Mouse (Mus musculus) urinary bladder, postnatal 14 days (tissue): ENCODE results near the gene Prph2.

Experiments used
- DNase-seq: peaks from one replicate; pipeline ENCODE4 v3.0.0; 2021; ENCODE audit warnings: low spot score

Gene Prph2

GRCm38 (mm10) chr17:46890843-46891594 is 19.2 kb upstream of the Prph2 start:
- DNase-seq = peak; percentile 53

DNA sequence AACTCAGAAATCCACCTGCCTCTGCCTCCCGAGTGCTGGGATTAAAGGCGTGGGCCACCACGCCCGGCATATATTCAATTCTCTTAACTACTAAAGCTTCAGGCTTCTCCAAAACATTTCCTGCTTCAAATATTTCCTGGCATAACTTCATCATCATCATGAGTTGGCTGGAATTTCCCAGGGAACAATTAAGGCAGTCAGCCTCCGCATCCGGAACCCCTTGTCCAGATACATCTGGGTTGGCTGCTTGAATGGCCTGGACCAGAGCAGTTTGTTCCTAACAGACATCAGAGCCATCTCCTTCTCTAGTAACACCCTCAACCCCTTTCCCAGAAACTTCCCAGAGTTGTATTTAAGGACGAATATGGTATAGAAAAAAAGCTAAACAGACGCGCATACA is 14.8 kb upstream of the Prph2 start:
- DNase-seq = no peak

DNA sequence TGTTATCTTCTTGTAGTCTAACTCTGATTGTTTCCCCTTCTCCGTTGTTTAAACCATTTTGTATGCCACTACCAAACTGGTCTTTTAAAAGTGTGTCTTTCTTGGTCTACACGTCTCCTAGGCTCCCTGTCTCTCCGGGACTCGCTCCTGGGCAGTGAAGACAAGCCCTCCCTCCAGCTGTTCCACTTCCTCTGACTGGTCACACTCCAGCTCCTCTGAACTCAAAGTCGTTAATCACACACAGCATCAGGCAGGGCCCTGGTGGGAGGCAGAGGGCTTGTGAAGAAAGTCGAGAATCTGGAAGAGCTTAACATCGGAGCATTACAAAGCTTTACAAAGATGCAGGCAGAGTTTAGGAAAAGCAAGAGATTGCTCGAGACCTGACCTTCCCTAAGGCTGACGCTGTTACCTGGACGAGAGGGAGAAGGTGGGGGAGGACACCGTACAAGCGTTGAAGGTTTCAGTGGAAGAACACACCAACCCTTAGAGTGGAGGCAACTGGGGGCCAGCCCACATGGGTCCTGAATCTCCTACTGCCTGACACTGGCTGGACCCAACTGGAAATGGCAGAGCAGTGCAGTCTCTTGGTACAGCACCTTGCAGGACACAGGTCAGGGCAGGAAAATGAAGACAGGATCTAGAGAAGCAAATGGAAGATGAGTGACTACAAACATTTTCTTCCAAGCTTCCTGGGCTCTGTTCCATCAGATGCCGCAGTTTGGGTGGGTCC is 12.9 kb upstream of the Prph2 start:
- peak; percentile 64 for DNase-seq

DNA sequence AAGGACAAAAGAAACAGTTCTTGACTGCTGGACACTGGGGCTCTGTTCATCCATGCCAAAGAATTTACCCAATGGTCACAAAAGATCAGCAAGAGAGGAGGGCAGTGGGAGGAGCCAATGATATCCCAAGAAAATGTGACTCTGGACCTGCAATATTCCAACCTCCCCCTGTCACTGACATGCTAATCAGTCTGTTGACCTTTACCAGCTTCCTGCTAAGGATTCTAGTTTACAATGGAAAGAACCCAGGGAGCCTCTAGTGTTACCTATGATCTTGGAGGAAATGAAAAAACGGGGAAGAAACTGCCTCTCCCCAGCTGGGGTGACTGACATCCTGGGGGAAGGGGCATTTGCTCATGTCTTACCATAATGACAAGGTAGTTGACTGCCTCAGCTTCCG is 9.3 kb upstream of the Prph2 start:
- DNase-seq = no peak

GRCm38 (mm10) chr17:46903876-46904490 is 6.3 kb upstream of the Prph2 start:
- peak; percentile 83 for DNase-seq

GRCm38 (mm10) chr17:46912331-46912730 is 2.1 kb downstream of the Prph2 start:
- DNase-seq = no peak

DNA sequence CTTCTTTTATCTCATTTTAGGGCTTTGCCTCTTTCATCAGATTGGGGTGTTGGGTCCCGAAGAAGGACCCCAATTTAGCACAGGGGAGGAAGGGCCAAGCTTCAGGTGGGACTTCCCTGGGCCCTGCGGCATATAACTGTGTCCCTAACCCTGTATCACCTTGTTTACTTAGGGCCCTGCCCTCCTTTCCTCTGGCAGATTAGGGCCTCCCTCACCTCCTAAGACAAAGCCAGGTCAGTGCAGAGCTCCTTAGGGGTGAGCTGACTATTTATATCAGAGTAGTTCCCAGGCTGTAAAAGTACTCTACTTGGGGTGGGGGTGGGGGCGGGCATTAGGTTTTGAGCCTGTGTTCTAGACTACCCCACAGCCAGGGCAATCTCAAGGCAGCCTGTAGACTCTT is 4.9 kb downstream of the Prph2 start:
- no peak for DNase-seq

DNA sequence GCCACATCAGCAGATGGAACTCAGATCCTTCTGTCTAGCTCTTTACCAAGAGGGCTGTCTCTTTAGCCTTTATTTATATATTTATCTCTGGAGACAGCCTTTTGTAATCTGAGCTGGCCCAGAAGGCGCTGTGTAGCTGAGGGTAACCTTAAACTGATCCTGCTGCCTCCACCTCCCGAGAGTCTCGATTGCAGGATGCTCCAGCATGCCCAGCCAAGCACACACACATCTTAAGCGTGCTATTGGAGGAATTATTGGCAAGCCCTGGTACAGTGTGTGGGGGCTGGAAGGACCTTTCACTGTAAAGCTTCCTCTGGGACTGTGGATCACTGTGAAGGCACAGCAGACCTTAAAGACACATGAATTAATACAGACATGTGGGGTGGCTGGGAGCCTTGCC is 8.7 kb downstream of the Prph2 start:
- no peak for DNase-seq

DNA sequence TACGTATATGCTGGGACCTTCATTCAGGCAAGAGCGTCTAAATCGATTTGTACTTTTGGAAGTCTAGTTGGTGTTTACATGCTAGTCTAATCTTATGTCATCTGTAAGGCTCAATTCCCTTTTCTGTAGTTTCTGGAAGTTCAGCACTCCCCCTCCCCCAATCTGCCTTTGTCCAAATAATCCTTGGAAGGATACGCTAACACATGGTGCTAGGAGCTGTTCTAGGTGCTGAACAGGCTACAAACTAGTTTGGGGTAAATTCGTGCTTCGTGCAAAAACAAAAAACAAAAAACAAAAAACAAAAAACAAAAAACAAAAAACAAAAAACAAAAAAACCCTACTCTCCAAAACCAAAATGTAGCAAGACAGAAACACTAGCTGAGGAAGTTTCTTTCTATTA is 10.6 kb downstream of the Prph2 start:
- no peak for DNase-seq

DNA sequence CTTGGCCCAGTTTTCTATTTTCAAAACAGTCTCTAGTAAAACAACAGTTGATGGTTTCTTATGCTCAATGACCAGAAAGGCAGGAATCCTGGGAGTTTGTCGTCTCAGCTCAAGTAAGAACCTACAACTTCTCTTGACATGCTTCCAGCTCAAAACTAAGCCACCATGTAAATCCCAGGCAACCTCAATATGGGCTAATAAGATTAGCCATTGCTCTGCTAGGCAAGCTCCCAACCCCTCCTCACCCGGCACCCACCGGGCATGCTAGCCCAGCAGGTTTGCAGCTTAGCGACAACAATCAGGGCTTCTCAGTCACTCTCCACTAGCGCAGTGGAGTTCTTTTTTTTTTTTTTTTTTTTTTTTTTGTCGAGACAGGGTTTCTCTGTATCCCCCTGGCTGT is 15.9 kb downstream of the Prph2 start:
- DNase-seq = no peak

GRCm38 (mm10) chr17:46926941-46927340 is 16.7 kb downstream of the Prph2 start:
- DNase-seq = no peak

DNA sequence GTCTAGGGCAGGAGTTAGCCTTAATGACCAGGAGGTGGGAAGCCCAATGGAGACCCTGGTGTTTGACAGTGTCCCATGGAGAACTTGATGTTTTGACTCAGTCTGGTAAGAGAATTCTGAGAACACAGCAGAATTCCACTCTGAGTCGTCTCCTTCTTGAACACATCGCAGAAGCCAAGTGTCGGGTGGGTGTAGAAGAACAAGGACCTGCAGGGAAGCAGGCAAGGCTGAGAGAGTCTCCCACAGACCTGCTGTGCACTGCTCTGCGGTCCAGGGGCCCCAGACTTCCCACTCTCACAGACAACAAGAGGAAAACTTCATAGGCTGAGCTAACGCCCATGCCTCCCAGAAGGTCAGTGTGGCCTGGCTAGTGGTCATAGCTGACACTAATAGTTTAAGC is 17.5 kb downstream of the Prph2 start:
- no peak for DNase-seq

GRCm38 (mm10) chr17:46929277-46929676 is 19.0 kb downstream of the Prph2 start:
- DNase-seq = no peak

DNA sequence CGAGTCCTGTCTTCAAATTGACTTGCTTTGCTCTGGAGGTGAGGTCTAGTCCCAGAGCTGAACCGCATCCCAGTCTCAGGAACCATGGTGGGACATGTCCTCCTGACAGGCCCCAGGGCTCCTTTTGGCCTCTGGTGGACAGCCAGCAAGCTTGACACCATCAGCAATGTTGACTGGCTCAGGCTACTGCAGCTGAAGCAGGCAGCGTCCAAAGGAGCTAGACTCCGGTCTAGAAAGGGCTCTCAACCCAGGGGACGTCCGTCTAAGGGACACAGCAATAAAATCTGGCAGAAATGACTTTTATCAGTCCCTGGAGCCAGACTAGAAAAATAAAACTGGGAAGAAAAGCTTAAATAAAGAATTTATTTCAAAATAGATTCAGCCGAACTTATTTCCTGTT is 19.6 kb downstream of the Prph2 start:
- no peak for DNase-seq

- DNase-seq = peak; percentile 18
Observed at GRCm38 (mm10) chr17:46932961-46933360, 22.7 kb downstream of the Prph2 start.

DNA sequence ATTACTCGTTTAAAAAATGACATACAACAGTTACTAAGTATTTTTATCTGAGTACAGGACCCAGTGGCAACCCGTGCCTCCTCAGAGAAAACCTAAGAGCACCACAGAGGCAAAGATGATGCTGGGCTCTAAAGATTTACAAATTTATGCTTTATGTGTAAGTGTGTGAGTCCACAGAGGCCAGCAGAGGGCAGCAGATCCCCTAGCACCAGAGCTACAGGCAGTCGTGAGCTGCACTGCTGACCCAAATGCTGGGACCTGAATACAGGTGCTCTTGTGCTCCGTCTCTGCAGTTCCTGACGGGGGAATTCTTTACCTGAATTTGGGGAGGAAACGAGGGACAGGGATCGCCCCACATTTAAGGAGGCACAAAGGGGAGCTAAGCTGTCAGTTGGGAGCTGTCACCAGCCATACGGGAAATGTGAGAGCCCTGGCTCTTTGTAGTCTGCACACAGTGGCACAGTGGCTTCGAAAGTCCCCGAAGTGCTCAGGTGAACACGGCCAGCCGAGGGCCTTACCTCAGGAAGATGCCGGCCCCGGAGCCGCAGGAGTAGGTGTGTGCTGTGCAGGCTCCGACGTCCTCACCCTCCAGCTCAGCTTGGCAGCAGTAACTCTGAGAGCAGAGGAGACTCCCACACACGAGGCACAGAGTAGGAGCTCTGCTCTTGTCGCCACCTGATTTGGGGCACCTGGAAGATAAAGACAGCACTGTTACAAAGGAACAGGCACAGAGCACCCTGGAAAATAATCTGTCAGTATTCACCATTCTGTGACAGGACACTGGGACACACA is 23.5 kb downstream of the Prph2 start:
- DNase-seq = peak; percentile 53

GRCm38 (mm10) chr17:46940461-46940860 is 30.2 kb downstream of the Prph2 start:
- DNase-seq = no peak

DNA sequence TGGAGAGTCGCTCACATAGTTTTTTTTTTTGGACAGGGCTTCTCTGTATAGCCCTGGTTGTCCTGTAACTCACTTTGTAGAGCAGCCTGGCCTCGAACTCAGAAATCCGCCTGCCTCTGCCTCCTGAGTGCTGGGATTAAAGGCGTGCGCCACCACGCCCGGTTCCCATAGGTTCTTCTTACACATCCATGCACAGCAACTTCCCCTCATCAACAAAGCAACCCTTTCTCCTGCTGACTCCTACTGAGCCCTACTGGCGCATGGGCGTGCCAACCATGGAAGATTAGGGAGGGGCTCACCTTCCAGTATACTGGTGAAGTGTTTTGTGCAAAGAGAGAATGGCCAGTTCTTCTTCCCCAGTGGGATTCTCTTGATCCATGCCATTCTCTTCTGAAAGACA is 32.2 kb downstream of the Prph2 start:
- no peak for DNase-seq

GRCm38 (mm10) chr17:46946276-46946675 is 36.0 kb downstream of the Prph2 start:
- no peak for DNase-seq

DNA sequence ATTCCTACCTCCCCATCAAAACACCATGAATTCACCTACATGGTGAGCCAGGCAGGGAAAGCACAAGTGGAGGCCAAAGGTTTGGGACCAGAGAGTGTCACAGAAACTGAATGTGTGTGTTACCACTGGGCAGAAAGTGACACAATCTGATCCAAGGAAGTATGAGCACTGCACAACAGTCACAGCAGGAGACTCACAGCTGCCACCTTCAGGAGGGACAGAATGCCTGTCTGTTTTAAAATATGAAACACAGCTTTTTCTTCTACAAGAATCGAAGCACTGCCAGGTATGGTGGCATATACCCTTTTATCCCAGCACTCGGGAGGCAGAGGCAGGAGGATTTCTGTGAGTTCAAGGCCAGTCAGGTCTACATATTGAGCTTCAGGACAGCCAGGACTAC is 47.8 kb downstream of the Prph2 start:
- no peak for DNase-seq

- no peak for DNase-seq
Observed at GRCm38 (mm10) chr17:46960216-46960615, 50.0 kb downstream of the Prph2 start.

- DNase-seq = no peak
Observed at GRCm38 (mm10) chr17:46962153-46962552, 51.9 kb downstream of the Prph2 start.
